Mouse (Mus musculus): ENCODE results near the gene Fance. TPM values are rescaled to one million over a fixed set of nuclear protein-coding genes. Genes with fewer than 3 reads are reported as not detected.
A peak's percentile ranks its signal among the peaks of the same experiment; 100 is the strongest.

Fance gene
- total and polyA plus RNA-seq, 2 experiments from 2014 or later: 26.1 to 33.4 TPM

DNA sequence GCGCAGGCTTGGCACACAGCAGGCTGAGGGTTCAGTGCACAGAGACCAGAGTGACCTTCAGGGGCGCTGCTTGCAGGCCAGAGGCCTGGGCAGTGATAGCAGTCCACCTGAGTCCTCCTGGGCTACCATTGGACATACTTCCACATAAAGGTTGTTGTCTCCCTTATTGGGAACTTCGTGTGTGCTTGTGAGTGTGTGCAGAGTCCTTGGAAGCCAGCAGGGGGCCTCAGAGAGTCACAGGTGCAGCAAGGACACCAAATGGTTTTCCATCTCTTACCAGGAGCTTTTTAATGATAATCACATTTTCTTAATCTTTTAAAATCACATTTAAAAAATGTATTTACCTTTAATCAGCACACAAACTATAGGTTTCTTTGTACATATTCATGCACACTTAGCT, 38.6 kb upstream of the Fance start:
- Histone ChIP-seq H3K36me3 (ENCODE audit: insufficient read depth, low read length) (no peaks in the 10 kb centered on the region), H3K27ac (ENCODE audit: low read depth, low read length) (no peak overlapping the region), H3K4me2 (ENCODE audit: low read depth, low read length, poor library complexity, severe bottlenecking) (no peak overlapping the region), H3K4me1 (ENCODE audit: insufficient read depth, low read length) (no peaks in the 10 kb centered on the region), H3K9me3 (ENCODE audit: low read length) (no peaks in the 10 kb centered on the region), H3K4me3 (ENCODE audit: low read depth, low read length) (no peak overlapping the region), H3K27me3 (ENCODE audit: insufficient read depth, low read length) (no peaks in the 10 kb centered on the region), H3K9ac (replicated peaks; ENCODE audit: low read length, poor library complexity, severe bottlenecking) (no peak overlapping the region)
- peak; percentile 42 for TF ChIP-seq CTCF (IDR thresholded peaks at IDR 0.05)
- 75% methylated on average over 3 of the region's 3 CpGs for WGBS
- ATAC-seq (ENCODE audit: low FRiP score) (no peak), DNase-seq (ENCODE audit: low spot score) (no peak)

DNA sequence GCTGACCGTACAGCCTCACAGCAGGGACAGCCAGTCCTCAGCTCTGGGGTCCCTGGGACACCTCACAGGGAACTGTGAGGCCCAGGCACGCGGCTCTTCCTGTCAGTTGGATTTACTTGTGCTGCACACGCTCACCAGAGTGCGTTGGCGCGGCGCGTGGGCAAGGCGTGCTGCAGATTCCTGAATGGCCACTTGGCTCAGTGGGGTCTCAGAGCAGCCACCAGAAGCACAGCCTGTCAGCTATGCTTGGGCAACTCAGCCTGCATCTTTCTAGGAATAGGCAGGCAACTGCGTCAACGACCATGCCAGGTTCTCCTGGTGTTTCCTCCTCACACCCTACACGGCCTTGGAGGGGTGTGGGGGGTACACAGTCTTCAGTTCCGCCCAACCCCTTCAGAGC, 36.1 kb upstream of the Fance start:
- 86% methylated on average over 14 of the region's 14 CpGs for WGBS
- no peak for ATAC-seq (ENCODE audit: low FRiP score)
- no peak for TF ChIP-seq CTCF (IDR thresholded peaks at IDR 0.05)
- Histone ChIP-seq H3K36me3 (ENCODE audit: insufficient read depth, low read length) (no peaks in the 10 kb centered on the region), H3K4me2 (ENCODE audit: low read depth, low read length, poor library complexity, severe bottlenecking) (no peak overlapping the region), H3K4me1 (ENCODE audit: insufficient read depth, low read length) (no peaks in the 10 kb centered on the region), H3K27ac (ENCODE audit: low read depth, low read length) (no peak overlapping the region), H3K4me3 (ENCODE audit: low read depth, low read length) (no peak overlapping the region), H3K27me3 (ENCODE audit: insufficient read depth, low read length) (no peaks in the 10 kb centered on the region), H3K9me3 (ENCODE audit: low read length) (no peaks in the 10 kb centered on the region), H3K9ac (replicated peaks; ENCODE audit: low read length, poor library complexity, severe bottlenecking) (no peak overlapping the region)
- DNase-seq (ENCODE audit: low spot score): no peak

GRCm38 (mm10) chr17:28277721-28278120, 35.6 kb upstream of the Fance start:
- WGBS: 73% methylated on average over 10 of the region's 10 CpGs
- Histone ChIP-seq H3K9ac (replicated peaks; ENCODE audit: low read length, poor library complexity, severe bottlenecking) (no peak overlapping the region), H3K4me2 (ENCODE audit: low read depth, low read length, poor library complexity, severe bottlenecking) (no peak overlapping the region)

GRCm38 (mm10) chr17:28278156-28278555, 35.2 kb upstream of the Fance start:
- TF ChIP-seq CTCF (IDR thresholded peaks at IDR 0.05): no peak
- DNase-seq (ENCODE audit: low spot score) (no peak), ATAC-seq (ENCODE audit: low FRiP score) (no peak)
- no peaks in the 10 kb centered on the region for H3K27me3 ChIP-seq (ENCODE audit: insufficient read depth, low read length)
- H3K4me2 ChIP-seq (ENCODE audit: low read depth, low read length, poor library complexity, severe bottlenecking): no peak overlapping the region
- no peaks in the 10 kb centered on the region for H3K4me1 ChIP-seq (ENCODE audit: insufficient read depth, low read length)
- H3K36me3 ChIP-seq (ENCODE audit: insufficient read depth, low read length): no peaks in the 10 kb centered on the region
- H3K4me3 ChIP-seq (ENCODE audit: low read depth, low read length): no peak overlapping the region
- no peak overlapping the region for H3K9ac ChIP-seq (replicated peaks; ENCODE audit: low read length, poor library complexity, severe bottlenecking)
- H3K9me3 ChIP-seq (ENCODE audit: low read length): no peaks in the 10 kb centered on the region
- 97% methylated on average over 3 of the region's 3 CpGs for WGBS
- no peak overlapping the region for H3K27ac ChIP-seq (ENCODE audit: low read depth, low read length)

More at GRCm38 (mm10) chr17:28277721-28278120, 35.6 kb upstream of the Fance start:
- Histone ChIP-seq H3K4me1 (ENCODE audit: insufficient read depth, low read length) (no peaks in the 10 kb centered on the region), H3K4me3 (ENCODE audit: low read depth, low read length) (no peak overlapping the region), H3K9me3 (ENCODE audit: low read length) (no peaks in the 10 kb centered on the region), H3K27me3 (ENCODE audit: insufficient read depth, low read length) (no peaks in the 10 kb centered on the region), H3K36me3 (ENCODE audit: insufficient read depth, low read length) (no peaks in the 10 kb centered on the region), H3K27ac (ENCODE audit: low read depth, low read length) (no peak overlapping the region)
- DNase-seq (ENCODE audit: low spot score) (no peak), ATAC-seq (ENCODE audit: low FRiP score) (no peak)
- TF ChIP-seq CTCF (IDR thresholded peaks at IDR 0.05): no peak

GRCm38 (mm10) chr17:28279236-28279635, 34.1 kb upstream of the Fance start:
- Histone ChIP-seq H3K9ac (replicated peaks; ENCODE audit: low read length, poor library complexity, severe bottlenecking) (no peak overlapping the region), H3K4me1 (ENCODE audit: insufficient read depth, low read length) (no peaks in the 10 kb centered on the region), H3K4me3 (ENCODE audit: low read depth, low read length) (no peak overlapping the region), H3K27me3 (ENCODE audit: insufficient read depth, low read length) (no peaks in the 10 kb centered on the region), H3K4me2 (ENCODE audit: low read depth, low read length, poor library complexity, severe bottlenecking) (no peak overlapping the region), H3K27ac (ENCODE audit: low read depth, low read length) (no peak overlapping the region), H3K36me3 (ENCODE audit: insufficient read depth, low read length) (no peaks in the 10 kb centered on the region), H3K9me3 (ENCODE audit: low read length) (no peaks in the 10 kb centered on the region)
- ATAC-seq (ENCODE audit: low FRiP score) (no peak), DNase-seq (ENCODE audit: low spot score) (no peak)
- TF ChIP-seq CTCF (IDR thresholded peaks at IDR 0.05): no peak
- 70% methylated on average over 4 of the region's 4 CpGs for WGBS

DNA sequence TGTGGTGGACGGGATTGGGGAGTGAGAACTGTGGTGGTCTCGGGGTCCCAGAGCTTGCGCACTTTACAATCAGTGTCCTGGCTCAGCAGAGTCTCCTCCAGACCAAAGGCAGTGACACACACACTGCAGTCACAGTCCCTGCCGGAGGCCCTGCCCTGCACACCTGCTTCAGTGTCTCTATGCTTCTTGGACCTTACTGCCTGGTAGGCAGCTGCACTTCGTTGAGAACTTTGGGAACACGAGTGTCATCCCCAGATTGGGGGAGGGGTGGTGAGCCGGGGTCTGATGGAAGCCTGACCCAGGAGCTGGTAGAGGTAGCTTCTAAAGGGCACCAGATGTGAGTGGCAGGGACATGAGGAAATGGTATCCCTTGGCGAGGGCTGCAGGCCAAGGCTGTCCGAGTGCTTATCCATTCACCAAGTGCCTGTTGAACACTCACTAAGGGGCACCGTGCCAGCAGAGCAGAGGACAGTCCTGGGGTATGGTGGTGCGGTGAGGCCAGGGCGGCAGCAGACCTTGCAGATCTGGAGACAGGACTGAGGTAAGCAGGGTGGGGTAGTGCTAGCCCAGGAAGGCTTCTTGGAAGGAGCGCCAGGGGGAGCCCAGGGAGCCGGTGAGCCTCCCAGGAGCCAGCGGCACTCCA, 33.4 kb upstream of the Fance start:
- Histone ChIP-seq H3K4me1 (ENCODE audit: insufficient read depth, low read length) (no peaks in the 10 kb centered on the region), H3K27me3 (ENCODE audit: insufficient read depth, low read length) (no peaks in the 10 kb centered on the region), H3K4me2 (ENCODE audit: low read depth, low read length, poor library complexity, severe bottlenecking) (no peak overlapping the region), H3K36me3 (ENCODE audit: insufficient read depth, low read length) (no peaks in the 10 kb centered on the region), H3K27ac (ENCODE audit: low read depth, low read length) (no peak overlapping the region), H3K9me3 (ENCODE audit: low read length) (no peaks in the 10 kb centered on the region), H3K4me3 (ENCODE audit: low read depth, low read length) (no peak overlapping the region), H3K9ac (replicated peaks; ENCODE audit: low read length, poor library complexity, severe bottlenecking) (no peak overlapping the region)
- ATAC-seq (ENCODE audit: low FRiP score): no peak
- DNase-seq (ENCODE audit: low spot score): peak; percentile 55
- 67% methylated on average over 15 of the region's 15 CpGs for WGBS
- TF ChIP-seq CTCF (IDR thresholded peaks at IDR 0.05): no peak
